Mouse (Mus musculus): ENCODE results near the gene Ndufb7.

DNA sequence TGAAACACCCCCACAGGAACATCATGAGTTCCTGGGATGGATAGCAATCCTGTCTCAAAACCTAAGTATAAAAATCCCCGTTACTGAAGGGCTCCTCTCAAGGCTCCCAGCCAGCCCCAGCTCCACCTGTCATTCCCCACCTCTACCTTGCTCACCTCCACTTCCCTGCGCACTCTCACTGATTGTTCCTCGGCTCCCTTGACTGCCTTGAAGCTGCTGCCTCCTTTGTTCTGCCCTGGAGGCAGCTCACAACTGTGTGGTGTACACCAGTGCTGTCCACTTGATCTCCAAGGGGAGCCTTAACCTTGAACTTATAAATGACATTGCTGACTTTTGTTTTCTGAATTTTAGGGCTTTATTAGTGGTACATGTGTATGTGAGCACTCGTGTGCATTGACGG, 1.7 kb downstream of the Ndufb7 start:
- TF ChIP-seq CTCF (IDR thresholded peaks at IDR 0.05; ENCODE audit: low read depth, low read length) (no peak), POLR2A (IDR thresholded peaks at IDR 0.05; ENCODE audit: borderline replicate concordance, low read depth, low read length) (no peak)

Data from bone marrow macrophage, adult 2 months (primary cell).